Mouse (Mus musculus) erythroblast, embryonic 14.5 days (primary cell): ENCODE results near the gene Emsy.

Experiments
- GATA1 ChIP-seq: IDR thresholded peaks from 2 replicates; pipeline ENCODE4 v1.6.1; 2012; ENCODE audit warnings: low read length, inconsistent platforms, mixed read lengths
- TAL1 ChIP-seq: IDR thresholded peaks from 3 replicates; pipeline ENCODE4 v1.6.1; 2012; ENCODE audit warnings: low read length, inconsistent platforms, mixed read lengths

GRCm38 (mm10) chr7:98542731-98543142 lies 113.8 kb downstream of the Emsy start:
- no peak for TF ChIP-seq GATA1
- TF ChIP-seq TAL1 = no peak
